Mouse (Mus musculus) left cerebral cortex, postnatal 10 days (tissue): ENCODE data around the gene Crhr1. TPM values are rescaled to one million over a fixed set of nuclear protein-coding genes. Genes with fewer than 3 reads are reported as not detected.
"Not testable (repeated sequence)": the region's sequence is repeated elsewhere in the genome, so short reads cannot be mapped to it uniquely, and the experiment has no call there.

Source experiments
- DNase-seq, 2 experiments: peaks; one replicate each; pipeline ENCODE4 v3.0.0; 2021 to 2022; ENCODE audit warnings: low spot score in 2 of 2, mixed read lengths in 1 of 2; ENCODE audit errors: extremely low spot score in 1 of 2
- intact Hi-C: fragments of 180-260 bp; cut with DNase I; formaldehyde crosslinking; loops from one replicate; pipeline ENCODE4 v1.15.1; 2025
- total RNA-seq, 2 experiments: library from RNA; stranded (reverse); gene quantifications; 2 replicates each; pipeline ENCODE4 v1.2.3; 2021

The Crhr1 gene
- total RNA-seq, 2 experiments from 2014 or later = 36.5 to 40.3 TPM

GRCm38 (mm10) chr11:104179804-104180203 lies 47.1 kb downstream of the Crhr1 start:
- intact Hi-C loops = no loop called here
- DNase-seq = no peak

DNA sequence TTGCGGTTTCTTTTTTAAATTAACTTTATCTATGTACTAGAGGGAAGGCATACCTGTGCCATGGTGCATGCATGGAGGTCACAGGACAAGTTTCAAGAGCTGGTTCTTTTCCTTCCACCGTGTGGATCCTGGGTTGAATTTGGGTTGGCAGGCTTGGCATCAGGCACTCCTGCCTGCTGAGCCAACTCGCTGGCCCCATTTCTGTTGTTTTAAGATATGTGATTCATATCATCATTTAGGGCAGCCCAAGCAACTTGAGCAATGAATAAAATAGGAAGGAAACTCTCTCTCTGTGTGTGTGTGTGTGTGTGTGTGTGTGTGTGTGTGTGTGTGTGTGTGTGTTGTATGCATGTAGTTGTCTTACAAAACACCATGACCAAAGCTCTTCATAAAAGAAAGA lies 49.5 kb downstream of the Crhr1 start:
- intact Hi-C loops = no loop called here
- no peak for DNase-seq

GRCm38 (mm10) chr11:104186135-104186836 lies 53.6 kb downstream of the Crhr1 start, which contains the start of gene Sppl2c:
Gene Sppl2c, plus strand, starts transcription at chr11:104186327.
- intact Hi-C loops = no loop called here
- no peak for DNase-seq

DNA sequence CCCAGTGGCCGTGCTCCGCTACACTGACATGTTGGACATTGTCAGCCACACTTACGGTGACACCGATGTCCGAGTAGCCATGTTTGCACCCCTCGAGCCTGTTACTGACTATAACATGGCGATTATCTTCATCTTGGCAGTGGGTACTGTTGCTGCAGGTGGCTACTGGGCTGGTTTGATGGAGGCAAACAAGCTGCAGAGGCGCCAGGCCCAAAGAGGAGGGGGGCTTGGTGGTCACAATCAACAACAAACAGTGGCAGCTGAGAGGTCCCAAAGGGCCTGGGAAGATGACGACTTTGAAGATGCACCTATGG lies 54.1 kb downstream of the Crhr1 start:
- no peak for DNase-seq
- intact Hi-C loops = no loop called here

DNA sequence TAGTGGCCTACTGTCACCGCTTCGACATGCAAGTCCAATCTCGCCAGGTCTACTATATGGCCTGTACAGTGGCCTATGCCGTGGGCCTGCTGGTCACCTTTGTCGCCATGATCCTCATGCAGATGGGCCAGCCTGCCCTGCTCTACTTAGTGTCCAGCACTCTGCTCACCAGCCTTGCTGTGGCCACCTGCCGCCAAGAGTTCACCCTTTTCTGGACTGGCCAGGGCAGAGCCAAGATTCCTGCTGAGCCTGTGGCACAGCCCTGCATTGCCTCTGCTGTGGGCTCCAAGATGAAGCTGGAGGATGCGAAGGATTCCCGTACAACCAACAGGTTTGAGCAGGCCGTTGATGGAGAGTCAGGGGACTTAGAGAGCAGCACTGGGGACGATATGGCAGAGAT lies 55.1 kb downstream of the Crhr1 start:
- DNase-seq = no peak
- intact Hi-C loops = no loop called here

DNA sequence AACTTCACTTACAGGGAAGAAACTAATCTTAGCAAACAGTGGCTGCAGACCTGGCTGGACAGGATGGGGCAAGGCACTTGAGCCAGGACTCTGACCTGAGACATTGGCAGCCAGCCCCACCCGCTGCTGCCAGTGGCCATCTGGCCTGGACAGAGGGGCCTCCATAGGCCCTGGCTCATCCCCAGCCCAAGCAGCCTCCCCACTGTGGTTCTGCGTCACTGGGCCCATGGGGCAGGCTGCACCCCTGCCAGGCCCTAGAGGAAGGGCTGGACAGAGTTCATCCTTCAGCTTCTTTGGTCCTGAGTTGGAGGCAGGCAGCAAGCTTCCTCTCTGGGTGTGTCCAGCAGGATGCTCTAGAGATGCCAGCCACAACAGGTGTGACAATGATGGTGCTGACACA lies 57.4 kb downstream of the Crhr1 start:
- DNase-seq = no peak
- intact Hi-C loops = no loop called here

DNA sequence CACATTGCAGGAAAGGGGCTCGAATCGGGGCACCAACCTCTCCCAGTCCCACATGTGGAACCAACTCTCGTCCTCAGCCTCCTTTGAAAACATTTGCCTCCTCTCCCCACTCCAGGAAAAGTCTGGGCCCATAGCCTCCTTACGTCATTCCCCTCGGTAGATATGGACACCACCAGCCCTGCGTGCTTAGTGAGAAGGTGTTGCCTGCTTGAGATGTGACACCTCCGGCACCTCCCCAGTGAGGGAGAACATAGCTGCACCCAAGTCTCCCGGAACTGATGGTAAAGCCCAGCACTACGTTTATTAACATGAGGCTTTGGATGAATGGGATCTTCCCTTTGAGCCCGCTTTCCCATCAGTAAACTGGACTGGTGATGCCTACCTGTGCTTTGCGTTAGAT lies 62.7 kb downstream of the Crhr1 start:
- DNase-seq = no peak
- intact Hi-C loops = loop anchor here (5.0 kb wide), 1 partner anchor 433 kb away; no protein-coding TSS in a partner anchor

- intact Hi-C loops = loop anchor here (2.0 to 5.0 kb wide), 2 partner anchors 207 to 433 kb away; no protein-coding TSS in a partner anchor
- peak; percentile 85 to 90 for DNase-seq
Observed at GRCm38 (mm10) chr11:104195791-104196190, 63.1 kb downstream of the Crhr1 start.

DNA sequence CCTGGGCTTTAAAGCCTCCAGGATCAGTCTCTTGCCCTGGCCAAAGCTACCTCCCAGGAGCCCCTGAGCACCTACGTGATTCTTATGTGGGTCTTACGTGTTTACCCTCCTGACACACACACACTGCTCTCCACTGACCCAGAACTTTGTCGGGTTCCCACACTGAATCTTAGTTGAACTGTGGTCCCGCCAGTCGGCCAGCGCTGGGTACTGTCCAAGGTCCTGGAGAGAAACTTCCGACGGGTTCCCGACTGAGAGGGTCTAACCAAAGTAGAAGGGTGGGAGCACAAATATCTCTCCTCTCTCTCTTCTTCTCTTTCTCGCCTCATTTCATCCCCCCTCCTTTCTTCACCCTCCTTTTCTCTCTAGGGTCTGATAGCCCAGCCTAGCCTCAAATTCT lies 65.2 kb downstream of the Crhr1 start:
- no peak for DNase-seq
- intact Hi-C loops = loop anchor here (2.0 to 5.0 kb wide), 2 partner anchors 209 to 436 kb away; no protein-coding TSS in a partner anchor

DNA sequence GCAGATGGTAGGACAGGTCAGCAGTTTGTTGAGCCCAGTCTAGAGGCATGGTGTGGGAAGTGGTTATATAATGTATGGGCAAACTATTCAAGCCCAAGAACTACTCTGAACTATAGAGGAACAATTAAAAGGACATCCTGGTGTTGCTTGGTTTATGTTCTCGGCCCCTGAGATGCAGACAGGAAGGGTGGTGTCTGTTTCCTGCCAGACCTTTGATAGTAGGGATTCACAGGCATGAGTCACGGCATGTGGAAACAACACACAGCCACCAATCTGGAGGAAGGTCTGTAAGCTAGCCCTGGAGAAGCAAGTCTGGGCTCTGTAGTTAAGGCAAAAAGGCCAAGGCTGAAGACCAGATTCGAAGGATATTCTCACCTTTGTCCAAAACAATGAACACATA lies 70.6 kb downstream of the Crhr1 start:
- no peak for DNase-seq
- intact Hi-C loops = no loop called here

DNA sequence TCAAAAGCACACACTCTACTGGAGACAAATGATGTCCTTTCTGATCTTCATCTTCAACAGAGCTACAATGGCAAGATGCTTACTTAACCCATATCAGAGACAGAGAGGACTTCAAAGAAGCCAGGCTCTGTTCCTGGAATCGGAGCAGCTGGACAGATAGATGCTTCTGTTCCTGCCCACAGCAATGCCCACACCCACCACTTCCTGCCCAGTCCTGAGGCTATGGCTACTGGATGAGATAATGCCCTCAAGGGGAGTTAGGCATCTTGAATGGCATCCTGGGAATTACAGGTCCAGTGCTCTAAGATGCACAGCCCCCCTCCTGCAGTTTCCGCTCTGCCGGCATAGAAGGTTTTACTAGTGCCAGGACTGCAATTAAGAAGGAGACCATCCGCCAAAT lies 73.9 kb downstream of the Crhr1 start:
- intact Hi-C loops = no loop called here
- no peak for DNase-seq

GRCm38 (mm10) chr11:104209041-104209440 lies 76.4 kb downstream of the Crhr1 start:
- no peak for DNase-seq
- intact Hi-C loops = no loop called here

- DNase-seq = no peak
- intact Hi-C loops = no loop called here
Observed at GRCm38 (mm10) chr11:104211251-104211650, 78.6 kb downstream of the Crhr1 start.

DNA sequence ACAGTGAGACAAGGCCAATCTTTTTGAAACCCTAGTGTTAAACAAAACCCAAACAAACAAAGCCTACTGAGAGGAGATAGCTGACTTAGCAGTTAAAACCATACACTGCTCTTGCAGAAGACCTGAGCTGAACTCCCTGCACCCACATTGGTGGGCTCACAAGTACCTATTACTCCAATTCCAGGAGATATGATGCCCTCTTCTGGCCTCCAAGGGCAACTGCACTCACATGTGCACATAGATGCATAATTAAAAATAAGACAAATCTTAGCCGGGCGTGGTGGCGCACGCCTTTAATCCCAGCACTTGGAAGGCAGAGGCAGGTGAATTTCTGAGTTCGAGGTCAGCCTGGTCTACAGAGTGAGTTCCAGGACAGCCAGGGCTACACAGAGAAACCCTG lies 81.5 kb downstream of the Crhr1 start:
- DNase-seq, intact Hi-C loops: not testable (repeated sequence)

DNA sequence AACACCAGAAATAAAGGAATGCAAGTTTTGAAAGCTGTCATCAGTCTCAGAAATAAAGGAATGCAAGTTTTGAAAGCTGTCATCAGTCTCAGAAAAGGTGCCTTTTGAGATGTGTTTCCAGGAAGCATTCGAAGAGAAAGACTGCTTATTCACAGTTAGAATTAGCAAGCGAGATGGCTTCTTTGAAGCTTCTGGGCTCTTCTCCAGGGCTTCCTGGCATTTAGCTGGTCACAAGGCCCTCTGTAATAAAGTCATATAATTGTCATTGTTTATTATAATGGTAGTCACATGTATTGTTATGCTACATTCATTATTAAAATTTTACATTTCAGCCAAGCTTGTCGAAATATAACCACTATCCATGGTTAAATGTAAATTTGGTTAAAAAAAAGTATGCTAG lies 85.4 kb downstream of the Crhr1 start:
- DNase-seq = no peak
- intact Hi-C loops = no loop called here

DNA sequence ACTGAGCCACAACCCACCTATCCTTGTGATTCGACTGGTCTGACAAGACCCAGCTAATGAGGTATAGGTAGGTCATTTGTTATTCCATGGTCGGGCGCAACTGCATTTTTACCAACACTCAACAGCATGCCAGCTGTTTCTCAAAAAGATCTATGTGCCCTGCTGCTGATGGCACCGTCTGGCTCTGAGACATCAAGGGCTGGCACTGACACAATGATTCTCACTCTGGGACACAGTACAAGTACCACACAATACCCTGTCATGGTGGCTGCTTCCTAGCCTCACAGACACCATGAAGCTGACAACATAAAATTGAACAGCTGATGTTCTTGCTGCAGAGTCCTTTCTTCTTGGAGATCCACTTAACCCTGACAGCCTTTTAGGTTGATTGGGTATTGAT lies 87.6 kb downstream of the Crhr1 start:
- DNase-seq = no peak
- intact Hi-C loops = no loop called here

DNA sequence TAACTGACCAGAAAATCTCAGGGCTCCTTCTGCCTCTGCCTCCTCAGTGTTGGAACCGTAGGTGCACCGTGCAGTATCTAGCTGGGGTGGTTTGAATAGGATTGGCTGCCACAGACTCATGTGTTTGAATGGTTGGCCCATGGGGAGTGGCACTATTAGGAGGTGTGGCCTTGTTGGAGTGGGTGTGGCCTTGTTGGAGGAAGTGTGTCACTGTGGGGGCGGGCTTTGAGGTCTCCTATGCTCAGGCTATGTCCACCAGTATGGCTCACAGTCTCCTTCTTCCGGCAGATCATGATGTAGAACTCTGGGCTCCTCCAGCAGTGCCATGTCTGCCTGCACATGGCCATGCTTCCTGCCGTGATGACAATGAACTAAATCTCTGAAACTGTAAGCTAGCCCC lies 89.1 kb downstream of the Crhr1 start:
- intact Hi-C loops = no loop called here
- DNase-seq = no peak

GRCm38 (mm10) chr11:104223301-104223700 lies 90.6 kb downstream of the Crhr1 start:
- intact Hi-C loops = no loop called here
- DNase-seq = no peak
